Mouse (Mus musculus): ENCODE results near the gene Nrtn. TPM values are rescaled to one million over a fixed set of nuclear protein-coding genes. Genes with fewer than 3 reads are reported as not detected.

The Nrtn gene
- polyA plus RNA-seq (2015; fragmentation: Nextera tagmentation; extraction: Ambion mirVana) = 8.7 and 11.8 TPM in 2 replicates

DNA sequence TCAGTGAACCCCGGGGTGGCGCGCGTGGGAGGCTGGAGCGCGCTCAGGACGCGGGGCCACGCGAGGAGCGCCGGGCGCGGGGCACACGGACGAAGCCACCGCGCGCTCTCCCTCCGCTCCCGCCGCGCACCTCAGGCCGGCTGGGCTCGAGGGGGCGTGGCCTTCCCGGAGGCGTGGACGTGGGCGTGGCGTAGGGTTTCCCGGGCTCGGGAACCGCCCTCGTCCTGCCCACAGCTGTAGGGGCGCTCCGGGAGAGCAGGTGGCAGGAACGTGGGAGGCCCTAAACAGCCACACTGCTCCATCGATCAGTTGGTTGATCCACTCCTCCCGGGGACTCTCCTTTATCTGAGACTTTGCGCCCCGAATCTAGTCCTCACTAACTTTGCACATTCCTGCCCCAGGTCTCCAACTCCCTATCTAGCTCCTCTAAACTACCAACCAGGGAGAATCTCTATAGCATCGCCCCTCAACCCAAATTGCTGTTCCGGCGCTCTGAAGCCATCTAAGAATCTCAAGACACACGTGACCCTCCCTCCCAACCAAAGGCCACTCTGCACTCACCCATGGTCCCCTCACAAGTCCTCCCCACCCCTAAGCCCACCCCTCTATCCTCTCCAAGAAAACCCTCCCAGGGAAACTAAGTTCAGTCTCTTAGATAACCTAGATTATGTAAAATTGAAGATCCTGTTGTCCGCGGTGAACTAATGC, at the start of gene Nrtn:
Gene Nrtn, minus strand, starts transcription at position 115 of the 708 bp plus-strand sequence.
- Histone ChIP-seq H3K4me3 (replicated peaks; ENCODE audit: low read depth, low read length) (peak within 1 kb of the TSS; percentile 51), H3K27me3 (ENCODE audit: insufficient read depth, low read length) (peaks cover 13% of the 10 kb centered on the region; the same call in 1 of the 2 replicates), H3K27ac (no peak within 1 kb of the TSS; the same call in 1 of the 2 replicates), H3K4me1 (replicated peaks; ENCODE audit: insufficient read depth, low read length) (peaks cover 17% of the 10 kb centered on the region), H3K9me3 (replicated peaks; ENCODE audit: low read length) (no peaks in the 10 kb centered on the region), H3K36me3 (ENCODE audit: insufficient read depth, low read length) (no peaks in the 10 kb centered on the region), H3K4me2 (ENCODE audit: low read length) (peak within 1 kb of the TSS; percentile 97), H3K9ac (ENCODE audit: low read depth, low read length) (peak within 1 kb of the TSS; percentile 70)
- TF ChIP-seq CTCF (IDR thresholded peaks at IDR 0.05; ENCODE audit: low read depth) = no peak
- peak; percentile 73 for ATAC-seq (replicated peaks; ENCODE audit: low FRiP score, low read depth)
- peak; percentile 88 for DNase-seq (ENCODE audit: low spot score)
- WGBS = under 1% methylated on average over 46 of the region's 48 CpGs

DNA sequence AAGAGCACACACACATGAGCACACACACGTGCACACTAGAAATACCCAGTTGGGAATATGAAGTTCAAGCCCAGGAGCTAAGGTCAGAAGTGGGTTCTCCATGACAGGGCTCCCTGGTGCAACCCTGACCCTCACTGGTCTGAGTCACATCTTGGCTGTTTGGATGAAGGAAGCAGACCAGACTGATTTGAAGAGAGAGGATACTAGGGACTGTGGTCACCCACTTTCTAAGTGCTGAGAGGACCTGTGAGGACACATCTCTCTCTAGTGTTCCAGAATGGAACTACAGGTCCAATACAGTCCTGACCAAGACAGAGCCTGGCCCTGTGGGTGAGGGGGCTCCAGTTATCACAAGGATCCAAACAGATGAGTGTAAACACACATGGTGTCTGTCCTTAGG, 48.5 kb upstream of the Nrtn start:
- TF ChIP-seq CTCF (IDR thresholded peaks at IDR 0.05; ENCODE audit: low read depth) = peak; percentile 52; the same call in 1 of the 2 replicates
- H3K36me3 ChIP-seq (ENCODE audit: insufficient read depth, low read length) = no peaks in the 10 kb centered on the region
- ATAC-seq (replicated peaks; ENCODE audit: low FRiP score, low read depth) = no peak
- no peak overlapping the region for H3K4me3 ChIP-seq (replicated peaks; ENCODE audit: low read depth, low read length)
- H3K4me1 ChIP-seq (replicated peaks; ENCODE audit: insufficient read depth, low read length) = no peaks in the 10 kb centered on the region
- WGBS = 79% methylated on average over 1 of the region's 1 CpGs
- H3K27ac ChIP-seq = no peak overlapping the region
- H3K9me3 ChIP-seq (replicated peaks; ENCODE audit: low read length) = no peaks in the 10 kb centered on the region
- no peaks in the 10 kb centered on the region for H3K27me3 ChIP-seq (ENCODE audit: insufficient read depth, low read length)
- H3K4me2 ChIP-seq (ENCODE audit: low read length) = no peak overlapping the region
- no peak overlapping the region for H3K9ac ChIP-seq (ENCODE audit: low read depth, low read length)
- DNase-seq (ENCODE audit: low spot score) = peak; percentile 23

DNA sequence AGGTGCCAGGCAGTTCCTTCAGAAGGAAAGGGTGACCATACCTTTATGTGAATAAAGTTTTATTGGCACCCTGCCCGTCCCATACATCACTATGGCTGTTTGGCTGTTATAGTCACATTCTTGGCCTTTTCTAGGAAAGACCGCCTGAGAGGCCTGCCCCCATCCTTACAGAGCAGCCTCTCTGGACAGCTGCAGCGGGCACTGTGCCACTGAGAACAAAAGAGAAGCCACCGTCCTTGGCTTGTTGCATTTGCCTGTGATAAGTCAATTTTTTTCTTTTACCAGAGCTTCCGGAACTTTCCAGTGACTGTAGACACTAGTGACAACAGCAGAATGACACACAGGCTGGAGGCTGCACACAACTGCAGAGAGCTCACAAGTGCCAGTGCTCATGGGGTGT, 47.6 kb upstream of the Nrtn start:
- Histone ChIP-seq H3K9me3 (replicated peaks; ENCODE audit: low read length) (no peaks in the 10 kb centered on the region), H3K4me3 (replicated peaks; ENCODE audit: low read depth, low read length) (no peak overlapping the region), H3K4me1 (replicated peaks; ENCODE audit: insufficient read depth, low read length) (no peaks in the 10 kb centered on the region), H3K27me3 (ENCODE audit: insufficient read depth, low read length) (no peaks in the 10 kb centered on the region), H3K27ac (no peak overlapping the region), H3K9ac (ENCODE audit: low read depth, low read length) (no peak overlapping the region), H3K4me2 (ENCODE audit: low read length) (no peak overlapping the region), H3K36me3 (ENCODE audit: insufficient read depth, low read length) (no peaks in the 10 kb centered on the region)
- WGBS = 68% methylated on average over 5 of the region's 5 CpGs
- no peak for TF ChIP-seq CTCF (IDR thresholded peaks at IDR 0.05; ENCODE audit: low read depth)
- DNase-seq (ENCODE audit: low spot score) (no peak), ATAC-seq (replicated peaks; ENCODE audit: low FRiP score, low read depth) (no peak)

DNA sequence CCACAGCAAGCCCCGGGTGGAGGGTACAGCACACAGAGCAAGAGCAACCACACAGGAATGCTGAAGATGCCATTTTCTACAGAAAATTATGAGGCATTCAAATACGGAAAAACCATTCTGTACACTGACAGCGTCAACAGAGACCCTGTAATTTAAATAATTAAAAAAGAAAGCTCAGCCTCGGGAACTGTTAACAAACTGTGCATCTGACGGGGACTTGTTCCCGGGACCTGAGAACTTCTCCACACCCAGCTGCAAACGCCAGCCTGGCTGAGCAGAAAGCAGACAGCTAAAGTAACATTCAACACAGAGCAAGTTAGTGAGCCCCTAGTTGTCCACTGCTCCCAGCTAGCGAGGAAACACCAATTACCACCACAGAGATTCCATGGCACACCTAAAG, 44.7 kb upstream of the Nrtn start:
- no peaks in the 10 kb centered on the region for H3K4me1 ChIP-seq (replicated peaks; ENCODE audit: insufficient read depth, low read length)
- H3K4me2 ChIP-seq (ENCODE audit: low read length) = no peak overlapping the region
- TF ChIP-seq CTCF (IDR thresholded peaks at IDR 0.05; ENCODE audit: low read depth) = no peak
- no peaks in the 10 kb centered on the region for H3K36me3 ChIP-seq (ENCODE audit: insufficient read depth, low read length)
- no peak overlapping the region for H3K27ac ChIP-seq
- ATAC-seq (replicated peaks; ENCODE audit: low FRiP score, low read depth) (no peak), DNase-seq (ENCODE audit: low spot score) (no peak)
- WGBS = 79% methylated on average over 8 of the region's 8 CpGs
- no peaks in the 10 kb centered on the region for H3K9me3 ChIP-seq (replicated peaks; ENCODE audit: low read length)
- H3K9ac ChIP-seq (ENCODE audit: low read depth, low read length) = no peak overlapping the region
- no peaks in the 10 kb centered on the region for H3K27me3 ChIP-seq (ENCODE audit: insufficient read depth, low read length)
- H3K4me3 ChIP-seq (replicated peaks; ENCODE audit: low read depth, low read length) = no peak overlapping the region

DNA sequence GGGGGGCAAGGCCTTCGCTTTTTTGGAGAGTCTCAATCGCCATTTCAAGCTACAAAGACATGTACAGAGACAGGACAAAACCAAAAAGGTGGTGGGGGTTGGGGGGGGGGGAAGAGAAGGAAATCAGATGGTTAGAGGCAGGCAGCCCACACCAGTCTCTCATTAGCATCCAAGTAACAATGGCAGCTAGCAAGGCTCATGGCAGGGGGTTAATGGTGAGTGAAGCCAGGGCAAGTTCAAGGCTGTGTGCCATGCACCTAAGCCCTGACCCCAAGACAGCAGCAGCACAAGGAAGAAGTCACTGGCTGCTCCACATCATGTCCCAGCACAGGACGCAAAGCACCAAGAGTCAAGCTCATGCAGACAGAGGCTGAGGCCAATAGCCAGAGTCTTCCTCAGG, 41.9 kb upstream of the Nrtn start:
- no peaks in the 10 kb centered on the region for H3K9me3 ChIP-seq (replicated peaks; ENCODE audit: low read length)
- DNase-seq (ENCODE audit: low spot score) (no peak), ATAC-seq (replicated peaks; ENCODE audit: low FRiP score, low read depth) (no peak)
- H3K4me3 ChIP-seq (replicated peaks; ENCODE audit: low read depth, low read length) = no peak overlapping the region
- no peak for TF ChIP-seq CTCF (IDR thresholded peaks at IDR 0.05; ENCODE audit: low read depth)
- H3K27me3 ChIP-seq (ENCODE audit: insufficient read depth, low read length) = no peaks in the 10 kb centered on the region
- H3K4me2 ChIP-seq (ENCODE audit: low read length) = no peak overlapping the region
- 78% methylated on average over 3 of the region's 3 CpGs for WGBS
- H3K36me3 ChIP-seq (ENCODE audit: insufficient read depth, low read length) = no peaks in the 10 kb centered on the region
- H3K27ac ChIP-seq = no peak overlapping the region
- H3K4me1 ChIP-seq (replicated peaks; ENCODE audit: insufficient read depth, low read length) = no peaks in the 10 kb centered on the region
- H3K9ac ChIP-seq (ENCODE audit: low read depth, low read length) = no peak overlapping the region

DNA sequence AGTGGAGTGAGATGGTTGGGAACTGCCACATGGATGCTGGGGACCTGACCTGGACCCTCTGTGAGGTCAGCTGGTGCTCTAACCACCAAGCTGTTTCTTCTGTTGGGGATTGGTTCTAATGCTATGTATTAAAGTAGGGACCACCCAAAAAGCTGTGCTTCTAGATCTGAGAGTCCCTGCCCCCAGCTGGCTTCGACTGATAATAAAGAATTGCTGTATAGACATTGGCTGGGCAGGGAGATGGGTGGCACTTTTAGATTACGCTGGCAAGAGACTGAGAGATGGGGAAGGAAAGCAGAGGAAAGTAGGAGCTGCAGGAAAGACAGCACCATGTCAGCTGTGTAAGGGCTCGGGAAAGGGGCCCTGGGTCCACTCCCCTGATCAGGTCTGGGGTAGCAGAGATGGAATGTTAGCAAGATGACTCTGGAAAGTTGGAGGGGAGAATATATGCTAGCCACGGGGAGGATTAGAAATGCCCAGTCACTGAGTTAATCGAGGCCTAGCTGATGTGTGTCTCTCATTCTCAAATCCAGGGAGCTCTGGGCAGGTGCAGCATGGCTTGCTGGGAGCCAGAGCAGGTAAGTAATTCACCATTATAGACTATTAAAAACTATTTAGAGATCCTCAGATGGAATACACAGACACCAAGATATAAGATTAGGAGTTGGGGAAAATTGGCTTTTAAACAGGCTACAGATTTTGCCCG, 36.4 kb upstream of the Nrtn start:
- no peak for TF ChIP-seq CTCF (IDR thresholded peaks at IDR 0.05; ENCODE audit: low read depth)
- Histone ChIP-seq H3K27ac (no peak overlapping the region), H3K27me3 (ENCODE audit: insufficient read depth, low read length) (no peaks in the 10 kb centered on the region), H3K9me3 (replicated peaks; ENCODE audit: low read length) (no peaks in the 10 kb centered on the region), H3K4me1 (replicated peaks; ENCODE audit: insufficient read depth, low read length) (no peaks in the 10 kb centered on the region), H3K4me2 (ENCODE audit: low read length) (no peak overlapping the region), H3K4me3 (replicated peaks; ENCODE audit: low read depth, low read length) (no peak overlapping the region), H3K36me3 (ENCODE audit: insufficient read depth, low read length) (no peaks in the 10 kb centered on the region), H3K9ac (ENCODE audit: low read depth, low read length) (no peak overlapping the region)
- no peak for DNase-seq (ENCODE audit: low spot score)
- WGBS = 70% methylated on average over 6 of the region's 6 CpGs
- ATAC-seq (replicated peaks; ENCODE audit: low FRiP score, low read depth) = no peak
